Mouse (Mus musculus) T-helper 1 cell (primary cell): ENCODE measurements around the gene 2310039H08Rik.

Experiments
- in situ Hi-C: fragments of 300-600 bp; cut with MboI, MseI; formaldehyde crosslinking; loops from one replicate; pipeline ENCODE4 v1.15.1; 2025; ENCODE audit warnings: high pct_unique_total_duplicates

2310039H08Rik gene

DNA sequence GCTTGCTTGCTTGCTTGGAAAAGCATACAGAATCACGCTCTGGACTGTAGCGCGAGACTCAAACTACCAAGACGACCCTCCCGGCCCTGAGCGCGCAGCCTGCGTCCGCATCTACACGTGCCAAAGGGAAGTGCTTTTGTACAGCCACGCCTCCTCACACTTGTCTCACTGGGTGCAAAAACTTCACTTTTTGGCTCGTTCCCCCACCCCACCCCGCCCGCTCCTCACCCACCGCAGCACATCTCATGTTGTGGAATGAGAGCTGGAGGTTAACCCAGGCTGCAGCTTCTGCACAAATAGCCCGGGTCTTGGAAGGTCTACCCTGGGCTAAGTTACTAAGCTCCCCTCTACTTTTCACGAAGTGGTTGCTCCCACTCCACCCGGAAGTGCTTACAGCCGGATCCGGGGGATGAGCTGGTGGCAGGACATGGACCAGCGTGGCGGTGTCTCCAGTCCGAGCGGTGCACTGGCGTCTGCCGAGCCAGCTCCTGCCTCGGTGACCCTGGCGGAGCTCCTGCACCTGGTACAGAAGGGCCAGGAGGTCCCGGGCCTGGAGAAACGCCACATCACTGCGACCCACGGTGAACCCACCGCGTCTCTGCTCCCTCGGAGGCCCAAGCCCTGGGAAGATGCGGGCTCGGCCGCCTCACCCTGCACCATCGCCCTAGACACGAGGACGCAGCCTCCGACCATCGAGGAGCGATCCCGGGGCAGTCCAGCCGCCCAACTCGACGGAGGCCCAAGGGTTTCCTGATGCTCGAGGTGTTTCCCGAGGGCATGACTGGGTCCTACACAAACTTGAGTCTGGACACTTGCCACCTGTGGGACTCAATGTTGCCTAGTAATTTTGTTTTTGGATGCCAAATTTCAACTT, at the start of gene 2310039H08Rik:
TSS of gene 2310039H08Rik (plus strand) at position 232 of the 874 bp plus-strand sequence.
- in situ Hi-C loops = no loop called here

DNA sequence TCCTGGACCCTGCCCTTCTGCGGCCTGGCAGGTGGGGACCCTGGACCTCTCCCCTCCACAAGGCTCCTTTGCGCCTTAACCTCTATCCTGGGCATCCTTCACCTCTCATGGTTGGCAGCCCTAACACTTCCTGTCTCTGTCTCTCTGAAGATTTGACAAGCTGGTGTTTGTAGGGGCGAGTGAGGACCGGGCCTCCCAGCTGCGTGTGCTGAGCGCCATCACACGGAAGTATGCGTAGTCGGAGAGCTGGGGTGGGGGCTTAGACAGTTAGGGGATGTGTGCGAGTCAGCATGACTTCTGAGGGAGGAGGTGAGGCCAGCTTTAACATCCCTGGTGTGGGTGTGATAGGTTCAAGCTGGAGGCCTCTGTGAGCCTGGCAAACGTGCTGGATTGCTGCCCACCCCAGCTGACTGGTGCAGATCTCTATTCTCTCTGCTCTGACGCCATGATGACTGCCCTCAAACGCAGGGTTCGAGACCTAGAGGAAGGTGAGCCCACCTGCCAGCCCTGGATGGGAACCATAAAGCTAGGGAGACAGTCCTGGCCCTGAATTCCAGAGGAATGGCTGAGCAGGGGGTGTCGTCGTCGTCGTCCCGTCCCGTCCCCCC, 47.9 kb upstream of the 2310039H08Rik start:
- in situ Hi-C loops = no loop called here

DNA sequence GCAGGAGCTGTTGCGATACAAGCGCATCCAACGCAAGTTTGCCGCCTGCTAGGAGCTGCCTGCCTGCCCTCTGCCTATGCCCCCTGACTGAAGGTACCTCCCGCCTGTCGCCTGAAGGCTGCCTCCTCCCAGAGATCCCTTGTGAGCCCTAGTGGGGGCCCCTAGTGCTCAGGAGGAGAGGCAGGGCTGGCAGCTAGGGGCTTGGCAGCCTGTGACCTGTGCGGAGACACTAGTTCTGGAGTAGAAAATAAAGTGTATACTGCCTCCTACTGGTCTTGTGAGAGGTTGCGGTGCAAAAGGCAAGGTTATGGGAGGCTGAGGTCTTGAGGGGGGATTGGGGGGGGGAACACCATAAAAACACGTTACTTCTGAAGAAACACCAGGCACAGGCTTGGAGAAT, 47.2 kb upstream of the 2310039H08Rik start:
- in situ Hi-C loops = no loop called here

DNA sequence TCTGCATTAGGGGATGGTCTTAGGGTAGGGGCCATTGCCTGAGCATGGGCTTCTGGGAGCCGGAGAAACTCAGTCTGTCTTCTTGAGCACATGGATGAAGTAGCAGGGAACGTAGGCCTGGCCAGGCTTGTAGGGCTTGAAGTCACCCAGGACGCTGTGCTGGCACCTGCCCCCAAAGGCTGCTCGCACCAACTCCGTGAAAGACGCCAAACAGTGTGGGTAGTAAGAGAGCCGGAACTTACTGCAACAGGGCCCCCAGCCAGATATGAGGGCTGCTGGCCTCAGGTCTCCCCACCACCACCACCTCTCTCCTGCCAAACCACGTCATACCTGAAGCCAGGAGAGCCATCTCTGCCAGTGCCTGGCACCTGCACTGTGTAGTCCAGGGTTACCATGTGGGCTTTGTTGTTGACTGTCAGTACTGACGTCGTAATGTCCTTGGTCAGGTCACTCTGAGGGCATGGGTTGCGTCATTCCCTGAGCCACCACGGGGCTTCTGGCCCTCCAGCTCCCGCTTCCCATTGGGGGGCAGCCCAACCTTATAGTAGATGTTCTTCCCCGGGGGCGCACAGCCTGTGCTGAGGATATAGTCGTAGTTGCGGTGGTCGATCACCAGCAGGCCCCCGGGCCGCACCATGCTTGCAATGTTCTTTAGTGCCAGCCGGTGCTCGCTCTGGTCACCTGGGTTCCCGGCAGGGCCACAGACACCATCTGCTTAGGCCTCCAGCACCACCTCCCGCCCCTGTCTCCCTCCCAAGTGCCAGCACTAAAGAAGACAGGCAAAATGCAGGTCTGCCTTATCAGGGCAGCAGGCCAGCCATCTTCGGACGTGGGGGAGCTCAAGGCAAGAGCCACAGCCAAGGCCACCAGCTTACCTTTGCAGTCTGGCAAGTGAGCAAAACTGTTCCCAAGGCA, 46.4 kb upstream of the 2310039H08Rik start:
- in situ Hi-C loops = no loop called here

DNA sequence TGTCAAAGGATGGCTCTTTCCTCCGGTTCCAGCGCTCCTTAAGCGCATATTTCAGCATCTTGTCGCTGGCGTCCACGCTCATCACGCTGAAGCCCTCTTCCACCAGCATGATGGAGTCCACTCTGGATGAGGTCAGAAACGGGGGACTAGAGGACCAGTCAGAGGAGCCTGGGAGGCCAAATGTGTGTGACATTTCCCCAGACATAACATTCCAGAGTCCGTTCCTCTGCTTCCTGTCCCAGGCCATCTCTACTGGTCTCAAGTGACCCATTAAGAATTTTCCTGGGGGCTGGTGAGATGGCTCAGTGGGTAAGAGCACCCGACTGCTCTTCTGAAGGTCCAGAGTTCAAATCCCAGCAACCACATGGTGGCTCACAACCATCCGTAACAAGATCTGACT, 45.2 kb upstream of the 2310039H08Rik start:
- in situ Hi-C loops = no loop called here

DNA sequence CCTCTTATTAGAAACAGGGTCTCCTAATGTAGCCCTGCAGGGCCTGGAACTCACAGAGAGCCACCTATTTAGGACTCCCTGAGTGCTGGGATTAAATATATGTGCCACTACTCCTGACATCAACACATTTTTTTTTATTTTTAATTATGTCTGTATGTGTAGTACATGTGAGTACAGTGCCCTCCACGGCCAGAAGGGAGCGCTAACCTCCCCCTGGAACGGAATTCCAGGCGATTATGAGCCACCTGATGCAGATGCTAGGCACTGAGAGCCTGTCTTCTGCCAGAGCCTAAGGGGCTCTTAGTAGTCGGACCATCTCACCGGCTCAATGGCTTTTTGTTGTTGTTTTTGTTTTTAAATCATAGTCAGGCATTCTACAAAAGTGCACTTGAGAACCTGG, 44.4 kb upstream of the 2310039H08Rik start:
- in situ Hi-C loops = no loop called here

DNA sequence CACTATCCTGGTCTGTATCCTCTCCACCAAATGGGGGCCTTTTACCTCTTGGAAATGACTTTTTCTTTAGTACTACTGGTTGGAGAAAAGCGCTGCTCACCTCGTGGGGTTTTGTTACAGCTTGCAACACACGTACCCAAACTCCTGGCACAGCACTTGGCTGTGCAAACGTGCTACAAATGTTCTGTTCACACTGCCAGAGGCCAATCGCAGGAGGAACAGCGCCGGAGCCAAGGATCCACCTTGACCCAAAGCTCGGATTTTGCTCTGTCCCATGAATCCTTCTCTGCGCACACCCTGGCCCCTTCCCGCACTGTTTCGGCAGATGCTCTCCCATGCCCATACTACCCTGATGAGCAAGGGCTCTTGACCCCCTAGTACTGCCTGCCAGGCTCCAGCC, 43.9 kb upstream of the 2310039H08Rik start:
- in situ Hi-C loops = no loop called here

DNA sequence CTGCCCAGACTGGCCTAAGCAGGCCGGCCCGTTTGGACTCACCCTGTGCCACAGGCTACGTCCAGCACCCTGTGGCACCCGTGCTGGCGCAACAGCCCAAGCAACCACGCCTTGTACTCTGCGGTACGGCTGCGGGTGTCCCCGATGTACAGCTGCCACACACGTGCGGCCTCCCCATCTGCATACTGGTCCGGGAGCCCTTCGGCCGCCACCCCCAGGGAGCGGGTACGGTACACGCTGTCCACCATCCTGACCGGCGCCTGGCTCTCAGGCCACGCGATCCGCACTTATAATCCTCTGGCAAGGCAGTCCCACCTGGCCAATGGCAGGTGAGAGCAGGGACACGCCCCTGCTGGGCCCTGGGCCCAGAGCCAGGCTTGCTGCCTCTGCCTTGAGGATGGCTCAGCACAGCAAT, 43.5 kb upstream of the 2310039H08Rik start, which contains the start of gene Gnmt:
TSS of gene Gnmt (minus strand) at position 265 of the 415 bp plus-strand sequence.
- in situ Hi-C loops = no loop called here

DNA sequence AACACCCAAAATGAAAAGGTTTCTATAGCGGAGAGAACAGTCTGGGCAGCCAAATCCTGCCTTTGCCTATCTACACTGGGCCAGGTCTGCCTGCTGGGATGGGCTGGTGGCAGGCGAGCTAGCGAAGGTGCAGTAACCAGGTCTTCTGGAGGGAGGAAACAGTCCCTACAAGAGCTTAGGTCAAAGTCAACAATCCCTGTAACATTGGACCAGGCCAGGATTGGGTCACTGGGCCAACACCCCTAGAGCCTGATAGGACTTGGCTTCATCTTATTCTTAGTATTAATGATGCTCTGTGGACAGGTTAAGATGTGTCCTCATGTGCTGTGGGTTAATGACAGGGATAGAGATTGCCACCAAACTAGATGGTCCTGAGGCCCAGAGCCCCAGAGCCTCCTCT, 38.4 kb upstream of the 2310039H08Rik start:
- in situ Hi-C loops = no loop called here

DNA sequence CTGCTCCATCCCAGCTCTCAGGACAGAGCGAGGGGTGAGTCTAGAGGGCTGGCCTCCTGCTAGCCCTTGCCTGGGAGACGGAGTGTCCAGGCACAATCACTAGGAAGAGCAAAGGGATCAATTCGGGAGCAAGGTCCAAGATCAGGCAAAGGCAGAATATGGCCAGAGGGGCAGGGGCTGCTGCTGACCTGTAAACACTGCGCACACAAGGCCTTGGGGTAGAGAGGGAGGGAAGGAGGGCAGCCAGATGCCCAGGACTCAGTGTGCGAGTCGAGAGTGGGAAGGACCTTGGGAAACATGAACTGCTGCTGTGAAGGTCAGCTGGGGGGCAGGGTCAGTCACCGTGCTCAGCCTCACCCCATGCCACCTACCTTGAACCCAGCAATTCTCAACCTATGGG, 37.1 kb upstream of the 2310039H08Rik start:
- in situ Hi-C loops = no loop called here

DNA sequence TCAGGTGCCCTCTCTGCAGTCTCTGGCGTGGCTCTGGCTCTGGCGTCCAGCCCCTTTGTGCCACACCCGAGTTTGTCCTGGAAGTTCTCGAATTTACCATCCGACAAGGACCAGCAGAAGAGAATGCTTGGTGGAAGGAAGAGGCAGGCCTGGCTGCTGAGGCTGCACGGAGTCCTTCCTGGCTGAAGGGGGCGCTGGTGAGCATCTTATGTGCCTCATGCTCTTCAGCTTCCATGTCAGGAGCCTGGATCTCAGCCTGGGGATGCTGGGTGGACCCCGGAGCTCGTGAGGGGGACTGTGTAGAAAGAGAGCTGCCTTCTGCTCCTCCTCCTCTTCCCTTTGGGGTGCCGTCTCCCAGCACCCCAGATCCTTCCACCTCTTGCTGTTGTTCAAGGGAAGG, 36.3 kb upstream of the 2310039H08Rik start:
- in situ Hi-C loops = no loop called here

DNA sequence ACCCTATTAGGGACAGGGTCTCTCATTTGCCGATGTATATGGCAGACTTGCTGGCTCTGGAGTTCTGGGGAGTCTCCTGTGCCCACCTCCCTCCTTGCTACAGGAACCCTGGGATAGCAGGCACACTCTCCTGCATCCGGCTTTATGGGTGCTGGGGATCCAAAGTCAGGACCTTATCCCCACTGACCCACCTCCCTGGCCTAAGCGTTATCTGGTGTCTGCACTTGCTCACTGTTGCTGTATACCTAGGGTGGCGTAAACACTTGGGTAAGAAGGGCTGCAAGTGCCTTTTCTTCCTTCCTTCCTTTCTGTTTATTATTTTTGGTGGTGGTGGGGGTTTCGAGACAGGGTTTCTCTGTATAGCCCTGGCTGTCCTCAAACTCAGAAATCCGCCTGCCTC, 31.1 kb upstream of the 2310039H08Rik start:
- in situ Hi-C loops = no loop called here

DNA sequence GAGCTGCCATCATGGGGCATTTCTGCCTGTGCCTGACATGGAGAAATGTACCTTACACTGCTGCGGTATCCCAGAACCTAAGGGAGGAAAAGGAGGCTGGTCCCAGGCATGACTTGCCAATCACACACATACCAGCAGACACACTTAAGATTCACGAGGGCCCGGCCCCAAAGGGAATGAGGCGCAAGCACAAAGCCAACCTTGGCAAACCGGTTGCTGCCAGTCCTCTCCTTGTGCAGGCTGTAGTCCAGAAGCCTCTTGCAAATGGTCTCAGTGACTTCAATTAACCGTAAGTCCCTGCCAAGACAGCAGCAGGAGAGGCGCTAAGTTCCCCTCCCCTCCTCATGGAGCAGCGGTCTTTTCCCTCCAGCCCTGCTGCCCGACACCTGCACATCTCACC, 29.4 kb upstream of the 2310039H08Rik start:
- in situ Hi-C loops = no loop called here

DNA sequence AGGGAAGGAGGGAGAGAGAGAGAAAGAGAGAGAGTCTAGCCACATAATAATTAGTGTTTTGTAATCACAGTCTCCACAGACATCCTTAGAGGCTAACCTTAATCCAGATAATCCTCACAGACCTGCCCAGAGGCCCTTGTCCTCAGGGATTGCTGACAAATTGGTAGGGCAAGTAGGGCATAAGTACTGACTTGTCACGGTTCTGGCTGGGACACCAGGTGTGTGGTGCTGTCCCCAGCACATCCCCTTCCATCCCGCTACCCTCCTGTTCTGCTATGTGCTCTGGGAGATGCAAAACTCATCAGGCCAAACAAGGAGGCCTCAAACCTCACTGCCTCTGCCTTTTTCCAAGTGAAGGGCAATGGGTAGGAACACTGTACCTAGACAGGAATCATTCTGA, 26.9 kb upstream of the 2310039H08Rik start:
- in situ Hi-C loops = no loop called here

DNA sequence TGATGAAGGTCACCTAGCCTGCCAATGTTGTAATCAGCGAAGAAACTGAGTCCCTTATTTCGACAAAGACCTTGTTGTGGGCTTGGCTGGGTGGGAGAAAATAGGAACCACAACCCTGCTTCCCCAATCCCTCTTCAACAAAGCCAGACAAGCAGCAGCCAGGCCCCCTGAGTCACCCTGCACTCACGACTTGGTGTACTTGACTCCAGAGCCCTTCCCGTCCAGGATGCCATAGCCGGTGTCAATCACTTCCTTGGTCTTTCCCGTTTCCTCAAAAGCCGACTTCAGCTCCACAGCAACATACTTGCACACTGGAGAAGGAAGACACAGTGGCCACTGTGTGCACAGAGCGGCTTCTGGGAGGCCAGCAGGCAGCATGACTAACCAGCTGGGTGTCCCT, 25.2 kb upstream of the 2310039H08Rik start:
- in situ Hi-C loops = no loop called here

DNA sequence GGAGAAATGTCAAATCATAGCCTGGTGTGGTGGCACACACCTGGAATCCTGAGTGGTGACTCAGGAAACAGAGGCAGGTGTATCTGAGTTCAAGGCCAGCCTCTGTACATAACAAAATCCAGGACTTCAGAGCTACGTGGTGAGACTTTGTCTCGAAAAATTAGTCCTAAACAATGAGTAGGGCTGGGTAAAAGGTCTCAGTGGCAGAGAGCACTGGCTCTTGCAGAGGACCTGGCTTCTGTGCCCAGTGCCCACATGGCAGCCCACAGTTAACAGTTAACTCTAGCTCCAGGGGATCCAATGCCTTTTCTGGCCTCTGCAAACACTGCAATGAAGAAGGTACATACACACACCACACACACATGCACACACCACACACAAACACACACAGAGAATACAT, 24.6 kb upstream of the 2310039H08Rik start:
- in situ Hi-C loops = no loop called here

DNA sequence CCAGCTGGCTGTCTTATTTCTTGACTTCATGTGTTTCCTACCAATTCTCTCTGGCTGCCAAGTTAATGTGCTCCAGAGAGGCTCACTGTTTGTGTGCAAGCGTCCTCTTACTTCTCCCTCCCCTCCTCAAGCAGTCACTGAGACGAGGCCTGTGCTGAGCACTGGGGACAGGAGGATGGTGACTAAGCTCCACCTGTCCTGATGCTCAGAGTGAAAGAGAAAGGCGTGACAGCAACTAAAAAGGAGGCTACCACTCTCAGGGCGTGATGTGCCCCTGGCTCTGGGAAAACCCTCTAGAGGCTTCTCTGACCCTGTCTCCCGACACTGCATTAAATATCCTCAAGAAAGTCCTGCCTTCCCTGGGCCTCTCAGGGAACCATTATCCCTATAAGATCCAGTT, 23.2 kb upstream of the 2310039H08Rik start:
- in situ Hi-C loops = no loop called here

DNA sequence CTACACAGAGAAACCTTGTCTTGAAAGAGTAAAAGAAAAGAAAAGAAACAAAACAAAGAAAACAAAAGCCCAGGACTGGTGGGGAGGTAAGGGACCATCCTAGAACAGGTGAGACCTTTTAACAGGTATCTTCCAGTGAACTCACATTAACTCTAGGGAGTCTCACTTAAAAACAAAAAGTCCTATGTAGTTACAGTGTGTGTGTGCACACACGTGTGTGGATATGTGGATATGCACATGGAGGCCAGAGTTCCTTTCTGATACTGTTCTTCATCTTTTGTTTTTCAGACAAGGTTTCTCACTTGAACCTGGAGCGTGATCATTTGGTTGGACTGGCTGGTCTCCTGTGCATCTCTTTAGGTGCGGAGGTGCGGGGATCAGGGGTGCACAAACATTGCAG, 21.9 kb upstream of the 2310039H08Rik start:
- in situ Hi-C loops = no loop called here

DNA sequence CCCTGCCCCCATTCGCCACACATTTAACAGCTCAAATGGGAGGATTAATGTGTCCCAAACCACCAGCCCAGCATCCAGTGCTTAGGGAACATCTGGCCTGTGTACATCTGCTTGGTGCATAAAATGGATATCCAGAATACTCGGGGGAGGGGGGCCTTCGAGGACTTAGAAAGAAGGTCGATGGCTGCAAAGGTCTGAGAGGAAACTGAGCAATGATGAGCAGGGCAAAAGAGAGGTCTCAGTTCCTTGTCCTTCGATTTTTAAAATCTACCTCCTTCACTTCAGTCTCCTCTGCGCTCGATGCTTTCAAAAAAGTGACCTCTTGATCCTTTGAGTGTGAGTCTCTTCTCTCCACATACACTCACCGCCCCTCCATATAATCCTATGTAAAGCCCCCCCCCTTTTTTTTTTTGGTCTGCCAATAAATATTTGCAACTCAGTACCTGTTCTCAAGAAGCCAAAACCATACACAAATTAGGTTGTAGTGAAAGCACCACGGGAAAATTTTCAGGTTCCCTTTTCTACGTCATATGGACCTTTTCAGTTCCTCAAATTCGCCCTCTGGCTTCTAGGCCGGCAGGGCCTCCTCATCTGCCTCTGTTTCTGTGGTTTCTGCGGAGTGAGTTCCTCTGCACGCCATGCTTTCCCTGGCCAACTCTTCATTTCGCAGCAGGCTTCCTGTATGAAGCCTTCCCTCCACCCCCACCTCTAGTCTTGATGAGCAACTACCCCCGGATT, 21.2 kb upstream of the 2310039H08Rik start:
- in situ Hi-C loops = no loop called here

DNA sequence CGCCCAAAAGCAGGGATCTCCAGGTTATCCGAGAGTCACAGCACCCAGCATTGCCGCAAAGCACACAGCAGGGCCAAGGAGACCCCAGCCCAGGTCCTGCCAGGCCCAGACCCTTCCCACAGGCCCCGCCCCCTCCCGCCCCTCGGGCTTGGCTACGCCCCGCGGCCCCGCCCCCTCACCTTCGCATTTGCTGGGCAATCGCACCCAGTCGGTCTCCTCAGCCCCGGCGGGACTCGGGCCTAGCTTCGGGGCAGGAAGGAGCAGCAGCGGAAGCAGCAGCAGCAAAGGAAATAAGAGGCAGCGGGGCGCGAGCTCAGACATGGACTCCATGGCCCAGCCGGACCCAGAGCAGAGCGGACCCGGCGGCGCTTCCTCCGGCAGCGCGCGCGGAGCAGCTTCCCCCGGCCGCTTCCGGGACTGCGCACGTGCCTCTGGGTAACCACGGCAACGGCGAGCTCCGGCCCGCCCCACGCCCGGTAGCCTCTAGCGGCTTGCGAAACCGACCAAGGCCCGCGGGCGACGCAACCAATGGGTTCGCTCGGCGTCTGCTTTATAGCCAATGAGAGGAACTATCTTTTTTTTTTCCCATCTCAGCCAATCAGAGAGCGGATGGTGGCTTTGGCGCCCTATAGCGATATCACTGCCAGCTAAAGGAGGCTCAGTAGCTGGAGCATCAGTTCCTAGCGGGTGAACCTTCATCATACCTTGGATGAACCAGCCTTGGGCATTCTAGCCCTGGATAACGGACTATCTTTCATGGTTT, 20.5 kb upstream of the 2310039H08Rik start, which contains the start of gene Cnpy3:
TSS of gene Cnpy3 (minus strand) at position 421 of the 763 bp plus-strand sequence.
- in situ Hi-C loops = no loop called here

DNA sequence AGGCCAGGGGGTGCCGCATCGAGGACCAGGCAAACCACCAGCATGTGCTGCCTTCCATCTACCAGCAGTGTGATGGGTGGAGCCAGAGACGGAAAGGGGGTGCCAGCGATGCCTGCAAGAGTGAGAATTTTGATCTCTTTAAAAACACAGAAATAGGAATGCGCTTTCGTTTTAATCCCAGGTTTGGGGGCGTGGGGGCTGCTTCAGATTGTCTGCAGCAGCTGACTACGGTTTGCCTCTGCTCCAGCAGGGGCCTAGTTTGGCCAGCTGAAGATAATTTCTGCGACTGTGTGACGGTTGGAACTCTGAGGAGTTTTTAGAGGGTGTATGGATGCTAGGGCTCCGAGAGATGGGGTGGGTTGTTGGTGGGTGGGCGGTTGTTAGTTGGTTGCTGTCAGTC, 13.7 kb upstream of the 2310039H08Rik start:
- in situ Hi-C loops = no loop called here
